Mouse (Mus musculus) layer of hippocampus, adult 18-20 months (tissue): ENCODE measurements around the gene Wdr31. TPM values are rescaled to one million over a fixed set of nuclear protein-coding genes. Genes with fewer than 3 reads are reported as not detected.

Experiments
- DNase-seq, 2 experiments: peaks; one replicate each; pipeline ENCODE4 v3.0.0; 2022; ENCODE audit warnings: low spot score in 2 of 2
- long read RNA-seq: library from polyadenylated mRNA; stranded (forward); transcript quantifications from one replicate; pipeline ENCODE4 v2.0.0, GENCODE M21; 2021
- total RNA-seq, 2 experiments: library from RNA; stranded (reverse); gene quantifications; 2 replicates each; pipeline ENCODE4 v1.2.3; 2021

The Wdr31 gene
- total RNA-seq = 1 to 10 TPM; 6.1 to 8.5 TPM
- long read RNA-seq, partial matches to known transcripts = 1 of 12 reads
- long read RNA-seq, other reads (novel, unspliced or antisense) = 7 of 12 reads

- DNase-seq = peak; percentile 78 to 84
These were observed at the start of gene Wdr31 for GRCm38 (mm10) chr4:62470598-62471051. TSS of gene Wdr31 (minus strand) at chr4:62470896.

DNA sequence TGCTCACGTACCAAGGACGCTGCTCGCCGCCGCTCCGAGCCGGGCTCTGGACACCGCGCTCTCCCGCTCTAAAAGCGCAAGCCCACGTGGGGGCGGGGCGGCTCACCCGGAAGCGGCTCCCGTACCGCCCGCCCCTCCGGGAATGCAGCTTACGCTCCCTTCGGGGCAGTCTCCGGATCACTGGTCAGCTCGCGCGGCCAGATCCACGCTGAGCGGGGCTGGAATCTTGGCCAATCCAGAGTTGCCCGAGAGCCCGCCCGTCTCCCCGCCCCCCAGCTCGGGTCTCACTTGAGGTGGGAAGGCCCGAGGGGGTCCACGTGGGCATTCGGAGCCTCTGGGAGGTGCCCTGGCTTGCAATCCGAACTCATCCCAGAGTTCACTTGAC is 49.1 kb upstream of the Wdr31 start, which contains the start of gene Alad:
Gene Alad, minus strand, starts transcription at position 70 of the 385 bp plus-strand sequence.
- DNase-seq = peak; percentile 70 to 81

DNA sequence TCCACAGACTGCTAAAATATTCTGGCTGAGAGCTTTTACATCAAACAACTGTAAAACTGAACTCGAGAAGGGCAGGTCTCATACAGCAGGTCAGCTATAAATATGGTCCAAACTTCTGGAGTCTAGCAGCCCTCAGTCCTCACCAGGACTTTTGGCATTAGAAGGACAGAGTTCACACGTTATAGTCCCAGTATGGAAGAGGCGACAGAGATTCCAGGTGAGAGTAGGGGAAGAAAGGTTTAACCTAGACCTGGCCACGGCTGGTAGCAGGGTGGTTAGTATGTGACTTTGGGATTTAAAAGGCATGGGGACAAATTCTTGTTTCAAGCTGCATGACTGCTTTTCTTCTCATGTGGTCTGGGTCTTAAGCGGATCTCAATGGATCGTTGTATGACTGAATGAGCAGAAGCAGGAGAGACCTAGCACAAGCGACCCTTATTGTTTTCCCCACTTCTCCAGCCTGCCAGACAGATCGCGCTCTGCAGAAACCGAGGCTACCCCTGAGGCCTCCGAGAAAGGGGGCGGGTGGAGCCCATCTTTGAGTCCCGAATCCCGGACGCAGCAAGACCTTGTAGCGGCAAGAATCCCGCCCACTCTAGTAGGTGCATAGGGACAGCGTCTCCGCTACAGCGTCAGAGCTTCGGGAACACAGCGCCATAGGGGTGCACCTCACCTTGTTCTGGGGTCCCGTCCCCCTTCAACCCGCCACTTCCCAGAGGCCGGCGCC is 48.6 kb upstream of the Wdr31 start:
- no peak for DNase-seq

- DNase-seq = no peak
These were observed 47.9 kb upstream of the Wdr31 start for GRCm38 (mm10) chr4:62518416-62519121.

- no peak for DNase-seq
These were observed 47.1 kb upstream of the Wdr31 start for GRCm38 (mm10) chr4:62517538-62518415.

GRCm38 (mm10) chr4:62517046-62517445 is 46.4 kb upstream of the Wdr31 start:
- no peak for DNase-seq

- DNase-seq = no peak
These were observed 45.9 kb upstream of the Wdr31 start for GRCm38 (mm10) chr4:62516579-62516978.

DNA sequence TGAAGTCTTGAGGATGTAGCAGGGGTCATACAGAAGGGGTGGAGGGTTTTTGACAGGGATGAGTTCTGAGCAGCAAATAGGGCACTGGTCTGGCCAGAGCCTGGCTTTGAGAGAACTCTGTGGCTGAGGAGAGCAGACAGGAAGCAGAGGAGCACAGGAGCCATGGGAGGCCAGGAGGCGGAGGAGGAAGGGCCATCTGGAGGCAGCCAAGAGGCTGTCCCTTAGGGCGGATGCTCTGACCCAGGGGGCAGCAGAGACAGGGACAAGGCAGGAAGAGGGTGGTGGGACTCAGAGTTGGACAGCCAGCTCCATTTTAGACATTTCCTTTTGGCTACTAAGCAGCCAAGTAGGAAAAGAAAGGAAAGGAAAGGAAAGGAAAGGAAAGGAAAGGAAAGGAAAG is 45.4 kb upstream of the Wdr31 start:
- no peak for DNase-seq

DNA sequence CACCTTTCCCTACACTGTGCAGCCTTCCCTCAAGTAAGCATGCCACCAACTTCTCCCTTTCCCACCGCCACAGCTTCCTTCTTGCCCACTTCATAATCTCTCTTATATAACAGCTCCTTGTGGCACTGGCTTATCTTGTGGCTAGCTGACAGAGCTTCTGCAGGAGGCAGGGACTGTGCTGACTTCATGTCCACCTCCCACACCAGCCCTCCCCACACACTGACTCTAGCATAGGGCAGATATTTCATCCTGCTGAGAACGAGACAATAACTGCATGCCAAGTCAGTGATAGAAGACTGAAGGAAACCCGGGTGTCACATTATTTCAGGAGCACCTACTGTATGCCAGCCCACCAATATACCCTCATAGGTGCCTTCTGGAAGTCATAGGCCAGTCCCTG is 44.8 kb upstream of the Wdr31 start:
- no peak for DNase-seq

DNA sequence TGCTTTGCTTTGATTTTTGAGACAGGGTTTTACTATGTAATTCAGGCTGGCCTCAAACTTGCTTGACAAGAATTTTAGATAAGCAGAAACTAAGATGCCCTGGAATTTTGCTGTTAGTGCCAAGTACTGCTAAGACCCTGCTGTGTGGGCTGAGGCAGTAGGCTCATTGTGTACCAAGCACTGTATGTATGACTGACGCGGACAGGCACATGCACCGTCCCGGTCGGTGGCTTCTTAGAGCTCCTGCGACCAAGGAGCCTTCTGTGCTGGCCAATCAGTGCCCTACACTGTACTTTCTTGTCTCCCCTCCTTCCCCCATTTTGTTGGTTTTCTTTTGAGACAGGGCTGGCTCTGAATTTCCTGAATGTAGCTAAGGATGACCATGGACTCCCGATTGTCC is 44.3 kb upstream of the Wdr31 start:
- DNase-seq = no peak

- DNase-seq = peak in 1 of 2 experiments; percentile 25
These were observed 43.4 kb upstream of the Wdr31 start for GRCm38 (mm10) chr4:62513998-62514506.

DNA sequence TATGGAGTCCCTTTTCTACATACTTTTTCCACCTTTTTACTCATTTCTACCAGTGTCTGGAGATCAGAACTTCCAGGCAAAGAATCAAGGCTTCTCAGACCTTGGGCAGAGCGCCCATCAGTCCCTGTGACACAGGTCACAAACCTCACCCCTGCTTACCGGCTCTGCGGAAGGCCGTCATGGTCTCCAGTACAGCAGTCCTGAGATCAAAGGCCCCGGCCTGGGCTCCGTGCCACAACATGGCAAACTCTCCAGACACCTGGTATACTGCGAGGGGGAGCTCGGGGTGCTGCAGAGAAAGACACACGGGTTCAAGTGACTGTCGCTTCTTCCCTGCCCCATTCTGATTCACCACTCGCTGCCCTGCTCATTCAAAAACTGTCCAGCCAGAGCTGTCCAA is 39.2 kb upstream of the Wdr31 start:
- no peak for DNase-seq

DNA sequence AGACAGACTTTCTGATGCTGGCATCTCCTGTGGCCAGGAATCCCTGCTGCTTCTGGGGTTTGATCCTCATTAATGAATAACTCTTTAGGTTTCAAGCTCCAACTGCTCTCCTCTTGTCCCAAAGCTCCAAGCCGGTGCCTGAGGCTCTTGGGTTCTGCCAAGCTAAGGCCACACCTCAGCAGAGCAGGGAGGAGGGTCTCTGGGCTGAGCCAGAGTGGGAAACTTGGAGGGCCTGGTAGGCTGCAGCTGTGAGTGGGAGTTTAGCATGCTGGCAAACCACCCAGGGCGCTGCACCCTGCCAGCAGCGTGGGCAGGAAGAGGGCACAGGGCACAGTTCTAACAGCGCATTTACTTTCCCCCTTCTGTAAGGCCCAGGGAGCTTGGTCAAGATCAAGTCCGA is 38.1 kb upstream of the Wdr31 start:
- DNase-seq = peak in 1 of 2 experiments; percentile 39

GRCm38 (mm10) chr4:62506798-62507197 is 36.1 kb upstream of the Wdr31 start:
- no peak for DNase-seq

DNA sequence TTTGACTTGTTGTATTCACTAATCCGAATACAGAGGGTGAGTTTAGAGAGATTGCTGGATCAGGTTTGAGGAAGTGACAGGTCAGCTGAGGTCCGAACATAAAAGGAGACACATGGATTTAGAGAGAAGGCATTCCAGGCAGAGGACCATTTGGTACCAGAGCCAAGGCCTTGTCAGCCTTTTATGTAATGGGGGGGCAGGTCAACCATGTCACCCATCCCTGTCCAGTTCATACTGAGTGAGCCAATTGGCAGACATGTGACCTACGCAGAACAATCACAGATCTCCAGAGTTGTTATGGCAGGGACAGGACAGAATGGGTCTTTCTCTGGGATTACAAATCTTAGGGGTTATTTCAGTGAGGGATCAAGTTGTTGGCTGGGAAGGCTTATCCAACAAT is 35.3 kb upstream of the Wdr31 start:
- DNase-seq = no peak

DNA sequence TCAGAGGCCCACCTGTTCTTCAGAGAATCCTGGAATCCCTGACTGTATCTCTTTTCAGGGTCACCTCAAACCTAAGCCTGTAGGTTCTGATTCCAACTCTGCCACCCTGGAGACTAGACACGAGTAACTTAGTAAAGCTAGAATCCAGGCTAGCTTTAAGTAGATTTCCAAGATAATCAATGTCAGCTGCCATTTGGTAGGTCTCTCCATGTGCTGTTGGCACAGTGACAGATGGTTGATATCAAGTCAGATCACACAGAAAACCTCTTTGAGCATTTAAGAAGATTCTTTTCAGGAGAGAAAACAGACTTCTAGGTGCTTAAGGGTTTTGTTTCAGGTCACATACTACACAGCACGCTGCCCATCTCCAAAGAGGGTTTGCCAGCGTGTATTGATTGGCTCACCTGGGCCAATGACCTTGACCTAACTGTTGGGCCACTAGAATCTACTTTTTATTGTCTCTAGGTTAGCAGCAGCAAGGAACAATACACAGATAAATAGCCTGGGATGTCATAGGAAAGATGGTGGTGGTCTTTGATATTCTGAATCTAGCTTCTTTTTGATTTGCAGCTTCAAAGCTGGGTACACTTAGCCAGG is 32.8 kb upstream of the Wdr31 start, which contains the start of gene Hdhd3:
Gene Hdhd3, minus strand, starts transcription at position 94 of the 597 bp plus-strand sequence.
- no peak for DNase-seq

DNA sequence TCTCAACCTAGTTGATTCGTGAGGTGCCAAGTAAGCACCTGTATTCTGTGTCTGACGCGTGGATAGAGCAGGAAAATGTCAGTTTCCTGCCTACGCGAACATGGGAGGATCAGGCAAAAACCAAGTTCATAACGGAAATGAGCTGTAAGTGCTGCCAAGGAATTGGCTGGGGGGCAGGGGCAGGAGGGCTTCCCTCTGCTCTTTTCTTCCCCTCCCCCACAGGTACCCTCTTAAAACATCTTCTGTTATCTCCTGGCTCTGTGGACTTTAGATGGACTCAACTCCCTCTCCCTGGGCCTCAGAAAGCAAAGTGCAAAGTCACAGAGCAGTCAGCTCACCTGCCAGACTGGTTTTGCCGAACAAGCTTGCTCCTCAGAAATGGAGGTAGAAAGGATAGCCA is 32.3 kb upstream of the Wdr31 start:
- no peak for DNase-seq

GRCm38 (mm10) chr4:62501964-62502732 is 31.5 kb upstream of the Wdr31 start:
- peak; percentile 85 to 92 for DNase-seq

DNA sequence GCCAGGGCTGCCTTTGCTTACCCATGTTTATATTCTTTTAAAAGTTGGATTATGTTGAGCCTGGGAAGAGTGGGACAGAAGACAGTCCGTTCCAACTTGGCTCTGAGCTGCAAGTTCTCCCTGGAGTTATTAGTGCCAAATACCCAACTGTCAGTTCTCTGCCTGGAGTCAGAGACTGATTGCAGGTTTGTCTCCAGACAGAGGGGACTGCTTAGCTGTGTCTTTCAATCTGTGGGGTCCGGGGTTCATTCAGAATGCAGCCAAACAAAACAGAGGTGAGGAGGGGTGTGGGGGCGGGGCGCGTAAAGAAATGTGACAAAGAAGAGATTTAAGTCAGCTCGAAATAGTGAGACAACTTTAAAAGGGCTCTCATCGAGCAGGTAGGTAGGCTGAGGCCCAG is 30.8 kb upstream of the Wdr31 start:
- no peak for DNase-seq

DNA sequence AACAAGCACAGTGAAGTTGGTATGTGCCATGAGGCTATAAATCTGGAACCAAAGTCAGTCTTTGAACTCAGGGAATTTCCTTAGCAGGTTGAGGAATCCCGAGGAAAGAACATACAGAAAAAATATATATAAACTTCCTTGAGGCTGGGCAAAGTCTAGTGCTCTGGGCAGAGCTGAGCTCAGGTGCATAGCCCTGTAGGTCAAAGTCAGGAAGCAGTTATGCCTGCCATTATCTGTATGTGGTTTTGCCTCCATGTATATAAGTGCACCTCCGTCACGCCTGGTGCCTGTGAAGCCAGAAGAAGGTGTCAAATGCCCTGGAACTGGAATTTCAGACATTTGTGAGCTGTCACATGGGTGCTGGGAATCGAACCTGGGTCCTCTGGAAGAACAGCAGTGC is 30.1 kb upstream of the Wdr31 start:
- no peak for DNase-seq
